Mouse (Mus musculus) small intestine, adult 2 months (tissue): ENCODE measurements around the gene Nes. TPM values are rescaled to one million over a fixed set of nuclear protein-coding genes. Genes with fewer than 3 reads are reported as not detected.

Experiments
- H3K27ac ChIP-seq: fragments of 200-500 bp; 2 replicates; pipeline ENCODE4 v1.5.1; 2012; ENCODE audit warnings: low read depth, low read length, control low read depth, inconsistent platforms; ENCODE audit not compliant: insufficient read depth
- H3K27me3 ChIP-seq: fragments of 200-500 bp; 2 replicates; pipeline ENCODE4 v1.6.1; 2012; ENCODE audit warnings: mild to moderate bottlenecking, moderate library complexity, low read length, inconsistent platforms; ENCODE audit not compliant: control insufficient read depth, insufficient read depth
- H3K36me3 ChIP-seq: fragments of 200-500 bp; 2 replicates; pipeline ENCODE4 v1.6.1; 2012; ENCODE audit warnings: mild to moderate bottlenecking, low read length, control low read depth, inconsistent platforms; ENCODE audit not compliant: control insufficient read depth, insufficient read depth
- H3K4me1 ChIP-seq: fragments of 200-500 bp; 2 replicates; pipeline ENCODE4 v1.6.1; 2012; ENCODE audit warnings: low read length, inconsistent platforms, mixed read lengths; ENCODE audit not compliant: control insufficient read depth, insufficient read depth, insufficient read length
- H3K4me3 ChIP-seq: fragments of 200-500 bp; 2 replicates; pipeline ENCODE4 v1.5.1; 2012; ENCODE audit warnings: low read depth, mild to moderate bottlenecking, control low read depth, inconsistent platforms, low read length, moderate library complexity
- CTCF ChIP-seq: fragments of 200-500 bp; IDR thresholded peaks from 2 replicates; pipeline ENCODE4 v1.5.1; 2012; ENCODE audit warnings: low read depth, mild to moderate bottlenecking, control low read depth, inconsistent platforms, low read length, moderate library complexity, mixed read lengths; ENCODE audit not compliant: insufficient replicate concordance, insufficient read length; ENCODE audit errors: extremely low read depth
- POLR2A ChIP-seq: fragments of 200-500 bp; IDR thresholded peaks from 2 replicates; pipeline ENCODE4 v1.6.1; 2012; ENCODE audit warnings: low read depth, mild to moderate bottlenecking, control low read depth, inconsistent platforms, low read length, moderate library complexity
- WGBS: fragments of 180-500 bp; shearing (Covaris S2); methylation state at CpG from one replicate; pipeline ENCODE4 v1.1.7; 2018; 5-methylcytosine and 5-hydroxymethylcytosine counted together
- polyA plus RNA-seq: library from polyadenylated mRNA; depleted of rRNA; stranded (reverse); fragments of >200 nt; gene quantifications from 2 replicates; pipeline ENCODE4 v1.2.3, GENCODE M21; 2012

Gene Nes
- polyA plus RNA-seq, 1 experiment, result 2.6 TPM

DNA sequence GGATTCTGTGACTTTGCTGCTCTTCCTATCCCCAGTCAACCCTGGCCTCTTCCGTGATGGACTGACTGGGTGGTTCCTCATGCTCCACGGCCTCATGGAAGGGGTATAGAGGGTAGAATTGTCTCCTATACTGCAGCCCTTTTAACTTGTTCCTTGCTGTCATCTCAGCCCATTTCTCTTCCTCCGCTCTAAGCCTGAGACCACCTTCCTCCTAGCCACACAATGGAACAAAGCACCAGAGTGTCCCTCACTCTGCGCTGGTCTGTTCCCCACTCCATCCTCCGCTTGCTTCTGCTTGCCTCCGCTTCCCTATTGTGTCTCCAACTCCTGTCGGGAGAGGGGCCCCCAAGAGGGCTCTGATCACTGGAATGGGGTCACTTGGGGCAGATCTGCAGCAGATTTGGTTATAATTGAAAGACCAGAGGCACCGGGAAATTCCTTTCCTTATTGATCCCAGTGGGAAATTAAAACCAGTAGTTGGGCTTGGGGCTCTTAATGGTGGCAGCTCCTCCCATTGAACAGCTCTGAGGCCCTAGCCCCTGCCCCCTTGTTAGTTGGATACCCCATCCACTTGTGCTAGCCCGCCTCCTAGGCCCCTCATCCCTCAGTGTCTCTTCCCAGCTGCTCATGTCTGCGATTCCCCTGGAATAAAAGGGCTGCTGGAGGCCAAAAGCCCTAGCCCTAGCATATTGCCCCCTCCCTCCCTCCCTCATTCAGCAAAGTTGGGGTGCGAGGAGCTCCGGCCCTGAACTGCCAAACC, 24.9 kb upstream of the Nes start:
- Histone ChIP-seq H3K27me3 (peaks cover 45% of the 10 kb centered on the region), H3K4me1 (no peaks in the 10 kb centered on the region), H3K36me3 (peaks cover 13% of the 10 kb centered on the region), H3K27ac (no peak overlapping the region), H3K4me3 (no peak overlapping the region)
- WGBS, result 50% methylated on average over 12 of the region's 12 CpGs
- TF ChIP-seq CTCF (no peak), POLR2A (no peak)

DNA sequence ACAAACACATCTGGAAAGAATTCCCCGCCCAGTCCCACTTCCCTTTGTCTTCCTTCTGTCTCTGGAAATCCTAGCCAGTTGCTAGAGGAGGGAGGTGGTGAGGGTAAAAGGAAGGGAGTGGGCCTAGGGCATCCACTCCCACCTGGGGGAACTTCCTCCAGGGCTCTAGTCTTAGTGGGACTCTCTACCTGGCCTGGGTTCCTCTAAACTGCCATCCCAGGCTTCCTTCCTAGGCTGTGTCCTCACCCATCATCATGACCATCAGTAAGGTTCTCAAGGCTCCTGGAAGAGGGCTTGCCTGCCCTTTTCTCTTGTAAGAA, 24.4 kb upstream of the Nes start:
- no peak overlapping the region for H3K4me3 ChIP-seq
- WGBS, result 50% methylated on average over 1 of the region's 1 CpGs
- TF ChIP-seq CTCF (no peak), POLR2A (no peak)
- H3K36me3 ChIP-seq, result peaks cover 7% of the 10 kb centered on the region
- no peak overlapping the region for H3K27ac ChIP-seq
- peaks cover 46% of the 10 kb centered on the region for H3K27me3 ChIP-seq
- H3K4me1 ChIP-seq, result no peaks in the 10 kb centered on the region

DNA sequence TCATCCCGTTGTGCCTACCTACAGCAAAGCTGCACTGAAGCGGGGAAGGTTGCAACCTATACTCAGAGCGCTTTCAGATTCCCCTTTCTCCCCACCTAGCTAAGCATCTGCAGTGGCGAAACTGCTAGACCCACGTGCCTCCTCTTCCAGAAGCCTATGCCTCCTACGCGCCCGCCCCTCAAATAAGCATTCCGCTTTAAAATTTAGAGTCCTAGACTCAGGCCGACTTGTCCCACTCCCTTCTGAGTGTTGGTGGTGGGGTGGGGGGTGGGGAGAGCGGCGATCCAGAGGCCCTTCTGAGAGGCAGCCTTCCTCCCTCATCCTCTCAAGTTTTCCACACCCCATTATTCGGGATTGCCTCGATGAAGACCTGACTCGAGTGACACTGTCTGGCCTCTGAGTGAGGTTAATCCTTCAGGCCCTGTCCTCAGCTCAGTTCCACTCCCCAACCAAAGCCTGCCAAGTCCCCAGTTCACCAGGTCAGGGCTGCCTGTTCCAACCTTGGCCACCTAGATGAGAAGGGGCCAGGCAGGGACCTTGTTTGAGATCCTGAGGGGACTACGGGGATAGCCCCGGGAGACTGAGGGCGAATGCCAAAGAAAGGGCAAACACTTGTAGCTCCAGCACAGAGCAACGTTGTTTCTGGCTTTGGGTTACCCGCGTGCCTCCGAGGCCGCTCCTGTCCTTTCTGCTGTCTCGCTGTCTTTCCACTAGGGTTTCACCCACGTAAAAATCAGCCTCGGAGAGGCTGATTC, 23.6 kb upstream of the Nes start:
- Histone ChIP-seq H3K27ac (no peak overlapping the region), H3K27me3 (peaks cover 52% of the 10 kb centered on the region), H3K4me1 (no peaks in the 10 kb centered on the region), H3K36me3 (peaks cover 2% of the 10 kb centered on the region), H3K4me3 (no peak overlapping the region)
- TF ChIP-seq POLR2A, result no peak
- TF ChIP-seq CTCF, result no peak
- WGBS, result 14% methylated on average over 26 of the region's 26 CpGs

DNA sequence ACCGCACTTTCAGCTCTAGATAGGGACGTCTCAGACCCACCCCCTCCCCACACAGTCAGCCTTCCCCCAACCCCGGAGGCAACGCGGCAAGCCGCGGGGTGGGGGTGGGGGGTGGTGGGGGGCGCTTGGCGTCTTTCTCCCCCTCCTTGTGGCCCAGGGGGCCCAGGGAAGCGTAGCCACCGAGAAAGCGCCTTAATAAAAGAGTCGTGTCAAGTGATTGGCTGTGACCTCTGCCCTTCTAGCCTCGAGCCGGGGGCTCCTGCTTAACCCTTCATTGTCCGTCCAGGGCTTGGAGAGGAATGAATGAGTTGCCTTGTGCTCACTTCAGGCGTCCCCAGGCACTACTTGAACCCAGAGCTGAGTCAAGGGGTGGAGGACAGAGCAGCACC, 23.1 kb upstream of the Nes start:
- H3K36me3 ChIP-seq, result no peaks in the 10 kb centered on the region
- H3K27ac ChIP-seq, result no peak overlapping the region
- TF ChIP-seq CTCF (no peak), POLR2A (no peak)
- WGBS, result 5% methylated on average over 17 of the region's 17 CpGs
- H3K27me3 ChIP-seq, result peaks cover 58% of the 10 kb centered on the region
- no peak overlapping the region for H3K4me3 ChIP-seq
- H3K4me1 ChIP-seq, result no peaks in the 10 kb centered on the region

DNA sequence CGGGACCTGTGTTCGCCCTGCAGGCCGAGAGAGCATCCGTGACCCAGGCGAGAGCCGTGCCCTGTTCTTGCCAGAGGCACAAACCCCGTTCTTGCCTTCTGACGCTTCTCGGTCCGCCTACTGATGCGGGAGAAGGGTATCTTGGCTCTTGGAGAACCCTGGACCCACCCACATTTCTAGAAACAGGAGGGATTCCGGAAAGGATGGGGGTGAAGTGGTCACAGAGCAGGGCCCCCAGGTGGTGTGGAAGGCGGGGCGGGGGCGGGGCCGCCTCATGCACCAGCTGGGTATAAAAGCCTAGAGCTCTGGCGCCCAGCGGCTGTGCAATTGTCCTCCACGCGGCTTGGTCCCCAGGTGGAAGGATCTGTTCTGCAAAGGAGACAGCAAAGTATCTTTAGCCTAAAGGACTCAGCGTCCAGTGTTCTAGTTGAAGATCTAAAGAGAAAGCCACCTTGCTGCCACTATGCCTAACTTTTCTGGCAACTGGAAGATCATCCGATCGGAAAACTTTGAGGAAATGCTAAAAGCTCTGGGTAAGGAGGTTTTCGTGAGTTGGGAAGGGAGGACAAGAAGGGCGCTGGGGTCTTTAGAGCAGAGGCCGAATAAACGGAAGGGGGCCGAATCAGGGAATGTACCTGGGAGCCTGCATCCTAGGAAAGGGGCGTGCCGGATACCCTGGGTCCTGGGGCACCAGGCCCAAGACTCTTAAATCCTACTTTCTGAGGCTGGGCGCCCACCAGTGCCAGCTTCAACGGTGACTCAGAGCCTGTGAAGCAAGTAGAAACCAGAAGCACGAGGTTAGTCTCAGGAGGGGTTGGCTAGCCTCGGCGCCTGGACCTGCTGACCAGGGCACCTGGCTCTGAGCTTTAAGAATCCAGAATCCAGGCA, 22.3 kb upstream of the Nes start, which contains the start of gene Crabp2:
Gene Crabp2, plus strand, starts transcription at position 289 of the 888 bp plus-strand sequence.
- Histone ChIP-seq H3K27me3 (peaks cover 65% of the 10 kb centered on the region), H3K27ac (no peak within 1 kb of the TSS), H3K4me3 (peak within 1 kb of the TSS; percentile 18; the same call in 1 of the 2 replicates), H3K36me3 (no peaks in the 10 kb centered on the region), H3K4me1 (no peaks in the 10 kb centered on the region)
- 7% methylated on average over 35 of the region's 35 CpGs for WGBS
- TF ChIP-seq CTCF, result no peak
- no peak for TF ChIP-seq POLR2A

DNA sequence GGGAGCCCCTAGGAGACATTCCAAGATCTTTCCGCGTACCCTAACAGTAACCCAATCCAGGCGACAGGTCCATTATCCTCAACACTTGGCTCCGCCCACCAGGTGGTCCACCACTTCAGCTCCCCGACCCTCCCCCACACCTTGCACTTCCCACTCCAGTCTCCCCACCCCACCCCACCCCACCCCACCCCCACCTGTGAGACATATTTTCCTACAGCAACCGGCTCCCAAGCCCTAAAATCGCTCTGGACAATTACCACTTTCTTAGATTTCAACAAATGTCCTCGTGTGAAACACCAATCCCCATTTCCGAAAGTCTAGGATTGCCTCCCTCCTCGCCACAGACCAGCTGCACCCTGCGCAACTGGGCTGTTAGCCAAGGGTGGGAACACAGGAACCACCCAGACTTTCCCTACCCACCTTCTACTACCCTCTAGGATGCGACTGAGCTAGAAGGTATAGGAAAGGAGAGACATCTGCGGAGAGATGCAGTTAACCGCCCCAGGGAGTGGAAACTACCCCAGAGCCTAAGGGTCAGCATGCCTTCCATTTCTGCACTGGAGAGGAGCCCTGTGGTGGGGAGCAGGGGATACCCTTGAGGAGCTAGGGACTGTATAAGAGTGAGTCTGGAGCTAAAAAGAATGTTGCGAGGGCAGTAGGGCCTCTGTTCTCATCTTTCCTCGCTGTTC, 21.5 kb upstream of the Nes start:
- H3K27me3 ChIP-seq, result peaks cover 65% of the 10 kb centered on the region
- WGBS, result 32% methylated on average over 16 of the region's 16 CpGs
- no peak overlapping the region for H3K4me3 ChIP-seq
- no peak overlapping the region for H3K27ac ChIP-seq
- TF ChIP-seq CTCF (no peak), POLR2A (no peak)
- no peaks in the 10 kb centered on the region for H3K36me3 ChIP-seq
- no peaks in the 10 kb centered on the region for H3K4me1 ChIP-seq

DNA sequence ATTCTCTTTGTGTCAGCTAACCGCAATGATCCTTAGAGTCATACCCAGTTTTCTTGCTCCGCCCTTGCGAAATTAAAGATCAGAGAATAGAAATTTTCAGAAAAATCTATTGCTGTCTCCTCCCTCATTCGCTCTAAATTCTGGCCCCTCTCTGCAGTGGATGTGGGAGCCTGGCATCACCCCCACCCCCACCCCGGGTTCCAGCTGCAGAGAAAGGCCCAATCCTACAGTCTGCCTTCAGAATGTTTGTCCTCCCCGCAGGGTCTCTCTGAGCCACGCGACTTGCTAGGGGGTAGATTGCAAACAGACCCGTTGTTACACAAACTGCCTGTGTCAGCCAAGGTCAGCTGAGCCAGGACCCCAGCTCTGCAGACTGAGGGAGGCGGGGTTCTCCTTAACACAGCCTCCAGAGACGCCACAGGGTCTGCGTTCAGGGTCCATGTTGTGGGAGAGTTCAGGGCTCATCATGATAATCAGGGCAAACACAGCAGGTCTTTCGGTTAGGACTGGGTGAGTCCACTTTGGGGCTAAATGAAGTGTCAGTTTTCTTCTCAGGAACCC, 20.8 kb upstream of the Nes start:
- peaks cover 65% of the 10 kb centered on the region for H3K27me3 ChIP-seq
- TF ChIP-seq POLR2A, result no peak
- no peak for TF ChIP-seq CTCF
- no peaks in the 10 kb centered on the region for H3K4me1 ChIP-seq
- WGBS, result 29% methylated on average over 13 of the region's 13 CpGs
- H3K36me3 ChIP-seq, result no peaks in the 10 kb centered on the region
- H3K4me3 ChIP-seq, result no peak overlapping the region
- no peak overlapping the region for H3K27ac ChIP-seq
